Mouse (Mus musculus) B cell, adult 62 days (primary cell): Measurements from ENCODE around the gene Ces1c. TPM values are rescaled to one million over a fixed set of nuclear protein-coding genes. Genes with fewer than 3 reads are reported as not detected.

ENCODE experiments used
- total RNA-seq: library from RNA; stranded (reverse); gene quantifications from 4 replicates; pipeline ENCODE4 v1.2.4, GENCODE M21; 2023

The Ces1c gene
- total RNA-seq: not detected in 4 replicates

GRCm38 (mm10) chr8:93131233-93131980, at the start of gene Ces1c:
Gene Ces1c (minus strand): TSS chr8:93131283.

GRCm38 (mm10) chr8:93079887-93080286, 51.2 kb downstream of the Ces1c start, which contains the start of gene Ces1b:
Gene Ces1b (minus strand): TSS chr8:93080017.

Other genes with a start within 250 kb of the Ces1c start
- 1.2 to 1.8 TPM (median 1.5 TPM) in 4 replicates for gene Capns2, start 229.9 kb downstream of the Ces1c start, total RNA-seq
- not detected in 4 replicates for gene Slc6a2, start 171.2 kb downstream of the Ces1c start, total RNA-seq
- gene Ces1a, start 83.1 kb downstream of the Ces1c start, total RNA-seq: not detected in 4 replicates
- not detected in 4 replicates for gene Ces1b, start 51.3 kb downstream of the Ces1c start, total RNA-seq
- gene Ces1d, start 66.6 kb upstream of the Ces1c start, total RNA-seq: not detected in 4 replicates
- gene Ces1e, start 98.3 kb upstream of the Ces1c start, total RNA-seq: not detected in 4 replicates
- gene Ces1f, start 148.5 kb upstream of the Ces1c start, total RNA-seq: not detected in 4 replicates
- not detected in 4 replicates for gene Ces1g, start 206.0 kb upstream of the Ces1c start, total RNA-seq
- gene Ces1h, start 248.4 kb upstream of the Ces1c start, total RNA-seq: not detected in 4 replicates